Mouse (Mus musculus) layer of hippocampus, adult 11-12 months (tissue): ENCODE measurements at regions not wholly inside any gene's neighbourhood (a gene's known extent, or its start where the extent isn't known, plus 50 kb on each side); places are given as distances from the start of the nearest gene placed in this dataset.
A peak's percentile ranks its signal among the peaks of the same experiment; 100 is the strongest.
"Not testable (repeated sequence)": the region's sequence is repeated elsewhere in the genome, so short reads cannot be mapped to it uniquely, and the experiment has no call there.

Experiments
- DNase-seq: peaks from one replicate; pipeline ENCODE4 v3.0.0; 2022; ENCODE audit warnings: low spot score

DNA sequence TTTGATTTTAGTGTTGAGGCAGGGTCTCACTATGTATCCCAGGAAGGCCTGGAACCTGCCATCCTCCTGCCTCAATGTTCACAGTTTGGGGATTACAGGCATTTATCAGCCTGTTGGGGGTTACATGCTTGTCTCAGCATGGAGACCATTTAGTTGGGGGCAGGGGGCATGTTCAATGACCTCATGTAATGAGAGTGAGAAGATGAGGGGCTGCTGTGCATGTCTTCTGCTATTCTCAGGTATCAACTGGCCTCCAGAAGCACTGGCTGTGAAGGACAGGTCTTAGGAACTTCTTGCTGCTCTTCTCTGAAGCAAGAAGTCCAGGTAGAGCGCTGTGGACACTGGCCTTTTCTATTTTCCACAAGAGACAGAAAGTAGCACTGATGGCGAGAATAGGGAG, 350.9 kb downstream of the Plekhb2 start:
- no peak for DNase-seq

GRCm38 (mm10) chr1:35201083-35201879, 351.5 kb downstream of the Plekhb2 start:
- no peak for DNase-seq

GRCm38 (mm10) chr1:35201880-35202220, 352.1 kb downstream of the Plekhb2 start:
- no peak for DNase-seq

DNA sequence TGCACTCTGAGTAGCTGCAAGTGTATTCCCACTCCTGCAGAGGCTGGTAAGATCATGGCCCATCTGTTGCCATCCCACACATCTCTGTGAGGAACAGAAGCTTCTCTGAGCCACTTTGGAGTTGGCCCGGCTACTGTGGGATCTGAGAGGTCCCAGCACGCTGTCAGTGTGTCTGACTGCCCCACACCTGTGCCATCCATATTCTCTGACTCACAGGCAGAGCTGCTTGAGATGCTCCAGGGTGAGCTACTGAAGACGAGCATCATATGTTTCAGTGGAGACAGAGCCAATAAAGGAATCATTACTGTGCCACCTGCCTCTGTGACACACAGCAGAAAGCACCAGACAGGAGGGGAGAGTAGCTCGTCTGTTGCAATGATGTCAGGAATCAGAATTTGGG, 352.8 kb downstream of the Plekhb2 start:
- peak; percentile 78 for DNase-seq

DNA sequence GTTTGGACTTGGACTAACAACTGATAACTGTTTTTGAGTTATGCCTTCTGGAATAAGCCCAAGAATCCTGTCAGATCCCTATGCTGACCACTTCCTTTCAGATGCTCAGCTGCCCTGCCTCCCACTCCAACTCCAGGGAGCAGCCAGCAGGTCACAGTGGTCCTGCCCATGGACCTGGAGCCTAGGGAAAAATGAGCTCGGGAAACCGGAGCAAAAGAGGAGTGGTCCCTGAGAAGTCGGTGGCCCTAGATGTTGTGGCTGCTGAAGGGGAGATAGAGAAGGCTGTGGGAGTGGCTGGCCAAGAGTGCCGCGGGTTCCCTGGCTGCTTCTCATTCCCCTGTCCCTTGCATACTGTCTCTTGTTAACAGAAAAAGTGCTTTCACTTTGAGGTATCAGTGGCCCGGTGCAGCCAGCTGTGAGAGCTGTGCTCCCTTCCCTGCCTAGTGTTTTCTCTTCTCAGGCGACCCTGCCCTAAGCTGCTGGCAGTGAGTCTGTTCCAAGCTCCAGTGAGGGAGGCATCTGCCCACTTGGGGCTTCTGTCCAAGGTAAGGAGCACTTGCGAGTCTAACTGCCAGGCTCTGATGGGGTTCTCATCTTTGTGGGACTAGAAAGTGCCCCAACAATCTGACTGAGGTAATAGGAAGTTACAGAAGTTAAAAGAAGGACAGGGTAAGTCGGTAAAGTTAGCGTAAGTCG, 357.2 kb downstream of the Plekhb2 start:
- DNase-seq = no peak

DNA sequence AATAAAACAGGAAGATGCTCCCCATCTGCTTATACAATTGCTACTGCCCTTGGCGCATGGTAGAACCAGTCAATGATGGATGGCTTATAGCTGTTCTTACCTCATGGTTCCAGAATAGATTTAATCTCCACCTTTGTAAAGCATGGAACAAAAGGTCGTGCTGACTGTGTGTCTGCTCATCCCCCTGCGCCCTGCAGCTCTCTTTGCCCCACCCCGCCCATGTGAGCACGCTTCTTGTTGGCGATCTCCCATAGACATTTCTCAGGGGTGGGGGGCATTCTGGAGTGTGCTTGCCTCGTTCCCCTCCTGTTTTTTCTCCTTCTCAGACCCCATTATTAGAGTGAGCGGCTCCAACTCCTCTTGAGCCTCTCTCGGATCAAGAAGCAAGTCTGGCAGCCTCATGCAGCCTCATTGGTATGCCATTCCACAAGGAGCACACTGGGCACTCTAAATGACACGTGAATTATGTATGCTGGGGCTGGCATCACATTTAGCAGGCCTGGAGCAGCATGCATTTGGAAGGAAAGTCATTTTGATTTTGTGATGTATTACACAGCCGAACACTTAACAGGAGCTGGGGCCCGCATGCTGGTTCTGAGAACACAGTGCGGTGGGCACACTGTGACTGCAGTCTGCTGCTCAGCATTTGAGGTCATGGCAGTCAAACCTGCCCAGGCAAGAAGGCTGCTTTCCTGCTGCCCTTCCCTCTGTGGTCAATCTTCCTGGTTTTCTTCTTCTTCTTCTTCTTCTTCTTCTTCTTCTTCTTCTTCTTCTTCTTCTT, 362.5 kb downstream of the Plekhb2 start:
- no peak for DNase-seq

- no peak for DNase-seq
Measured at GRCm38 (mm10) chr1:35213875-35214274, 364.1 kb downstream of the Plekhb2 start.

GRCm38 (mm10) chr1:35216411-35216810, 366.6 kb downstream of the Plekhb2 start:
- no peak for DNase-seq

DNA sequence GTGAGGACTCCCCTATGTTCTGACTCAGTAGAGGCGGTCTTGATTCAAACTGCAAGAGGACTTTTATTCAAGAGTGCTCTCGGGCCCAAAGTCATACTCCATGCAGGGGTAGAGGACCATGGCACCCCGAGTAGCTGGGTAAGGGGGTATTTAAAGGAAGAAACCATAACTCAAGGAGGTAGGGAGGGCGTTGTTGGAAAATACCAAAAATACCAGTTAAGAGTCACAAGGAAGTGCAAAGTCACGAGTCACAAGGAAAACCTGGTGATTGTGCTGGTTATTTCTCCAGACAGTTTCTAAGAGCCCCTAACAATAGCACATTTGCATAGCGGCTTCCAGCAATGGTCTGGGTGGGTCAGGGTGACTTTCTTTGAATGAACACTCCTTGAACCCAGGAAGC, 370.4 kb downstream of the Plekhb2 start:
- DNase-seq = not testable (repeated sequence)

DNA sequence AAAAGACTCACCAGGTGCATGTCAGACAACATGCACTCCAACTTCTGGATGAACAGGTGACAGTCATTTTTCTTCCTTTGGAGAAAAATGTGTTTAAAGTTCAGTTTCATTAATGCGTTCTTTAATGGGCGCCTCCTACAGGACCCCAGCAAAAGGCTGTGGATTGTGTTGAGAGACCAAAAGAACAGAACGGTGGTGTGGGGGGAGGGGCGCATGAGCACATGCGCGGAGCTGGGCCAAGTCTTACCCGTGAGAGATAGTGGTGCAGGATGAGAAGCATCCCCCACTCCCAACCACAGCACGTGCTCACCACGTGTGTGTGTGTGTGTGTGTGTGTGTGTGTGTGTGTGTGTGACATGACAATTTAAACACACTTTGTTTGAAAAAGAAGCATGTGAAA, 371.0 kb downstream of the Plekhb2 start:
- DNase-seq = no peak

- DNase-seq = no peak
Measured at GRCm38 (mm10) chr1:35232592-35232991, 382.8 kb downstream of the Plekhb2 start.

- no peak for DNase-seq
Measured at GRCm38 (mm10) chr1:35238139-35238538, 388.4 kb downstream of the Plekhb2 start.

DNA sequence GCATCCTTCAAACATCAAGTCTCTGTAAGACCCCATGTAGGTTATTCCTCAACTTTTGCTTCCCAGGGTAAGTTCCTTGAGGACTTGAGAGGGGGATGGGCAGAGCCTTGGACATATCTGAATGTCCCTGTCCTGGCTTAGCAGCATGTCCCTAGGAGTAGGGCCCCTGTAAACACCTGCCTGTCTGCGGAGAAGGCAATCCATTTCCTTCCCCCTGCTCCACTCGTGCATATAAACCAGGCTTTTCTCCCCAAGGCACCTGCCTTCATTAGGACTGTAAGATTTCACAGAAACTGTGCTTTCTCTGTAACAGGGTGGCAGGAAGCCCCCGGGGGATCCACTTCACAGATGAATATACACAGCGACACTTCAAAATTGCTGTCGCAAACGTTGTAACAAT, 393.1 kb downstream of the Plekhb2 start:
- DNase-seq = no peak

DNA sequence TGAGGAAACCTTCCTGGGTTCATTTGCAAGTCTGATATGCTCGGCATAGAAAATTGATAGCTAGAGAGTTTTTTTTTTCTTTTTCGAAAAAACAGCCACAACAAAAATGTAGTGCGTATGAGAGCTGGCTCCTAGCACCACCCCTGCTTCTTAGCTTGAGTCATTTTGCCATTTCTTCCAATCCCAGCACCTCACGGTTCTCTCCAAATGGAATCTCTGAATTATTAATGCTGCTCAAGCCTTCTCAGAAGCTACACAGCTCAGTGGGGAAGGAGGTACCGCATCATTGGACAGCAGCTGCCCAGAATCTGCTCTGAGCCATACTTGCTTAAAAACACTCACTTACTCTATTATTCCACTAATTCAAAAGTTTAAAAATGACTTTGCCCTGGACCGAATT, 393.6 kb downstream of the Plekhb2 start:
- no peak for DNase-seq

DNA sequence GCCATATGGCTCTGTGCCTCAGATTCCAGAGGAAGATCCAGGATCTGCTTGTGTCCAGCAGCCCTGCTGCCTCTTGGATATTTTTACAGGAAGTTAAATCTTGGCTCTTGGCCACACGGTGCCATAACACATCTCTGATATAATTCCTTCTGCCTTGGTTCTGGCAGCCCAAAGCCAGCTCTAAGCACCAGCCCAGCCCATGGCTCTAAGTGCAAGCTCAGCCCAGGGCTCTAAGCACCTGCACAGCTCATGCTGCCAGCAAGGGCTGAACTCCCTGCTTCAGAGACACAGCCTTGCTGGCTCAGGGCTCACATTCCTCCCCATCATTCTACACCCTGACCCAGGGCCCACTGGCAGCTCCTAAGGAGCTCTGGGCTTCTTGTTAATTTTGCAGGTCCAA, 415.3 kb downstream of the Plekhb2 start:
- no peak for DNase-seq

DNA sequence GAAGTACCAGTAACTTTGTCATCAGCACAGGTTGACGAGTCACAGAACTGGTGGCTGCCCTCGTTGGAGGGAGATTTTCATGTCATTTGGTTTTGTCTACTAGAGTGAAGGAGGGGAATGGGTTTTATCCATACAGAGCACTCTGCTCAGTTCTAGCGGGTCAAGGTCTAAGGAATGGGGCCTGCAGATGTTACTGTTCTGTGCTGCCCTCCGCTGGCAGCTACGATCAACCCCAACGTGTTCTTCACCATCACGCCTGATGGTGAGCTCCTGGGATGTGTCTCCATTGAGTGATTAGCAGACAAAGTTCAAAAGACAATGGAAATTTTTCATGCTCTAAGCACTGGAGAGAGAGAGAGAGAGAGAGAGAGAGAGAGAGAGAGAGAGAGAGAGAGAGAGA, 416.9 kb downstream of the Plekhb2 start:
- peak; percentile 18 for DNase-seq

DNA sequence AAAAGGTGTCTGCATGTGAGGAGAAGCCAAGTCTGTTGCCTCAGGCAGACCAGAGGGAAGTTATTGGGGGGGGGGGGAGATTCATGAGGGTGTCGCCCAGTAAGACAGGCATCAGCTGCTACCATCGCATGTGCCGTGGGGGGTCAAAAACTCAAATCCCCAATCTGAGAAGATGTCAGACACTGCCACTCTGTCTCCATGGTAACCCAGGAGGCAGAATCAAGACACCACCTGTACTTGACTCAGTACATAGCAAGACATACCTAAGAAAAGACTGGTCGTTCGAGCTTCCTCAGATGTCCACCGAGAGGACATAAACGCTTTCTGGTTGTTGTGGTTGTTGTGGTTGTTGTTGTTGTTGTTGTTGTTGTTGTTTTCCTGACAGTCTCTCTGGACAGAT, 418.1 kb downstream of the Plekhb2 start:
- DNase-seq = no peak

GRCm38 (mm10) chr1:35274978-35275377, 425.2 kb downstream of the Plekhb2 start:
- DNase-seq = no peak
